ENCODE assay signal across 18 mouse cellular contexts in genomic region chr3:154172593-154172965, GRCm38 (mm10).
A peak's percentile ranks its signal among the peaks of the same experiment; 100 is the strongest.
DNase-seq lines count a peak whose midpoint lies in the region; ATAC-seq lines count a peak whose summit lies in the region.
"Had no signal": no experiment of that assay in that cellular context is flagged by ENCODE, and none has a peak within 500 bp of the region (broad histone marks: within the 10 kb centered on the region; RNA-seq: fewer than 3 reads in every experiment).

No protein-coding gene starts in this region.

- no peaks in the 10 kb centered on the region for H3K27me3 ChIP-seq in forebrain, embryonic 10.5 days (ENCODE audit: poor library complexity, severe bottlenecking)
- no peaks in the 10 kb centered on the region for H3K27me3 ChIP-seq in forebrain, embryonic 11.5 days (ENCODE audit: control insufficient read depth, insufficient read depth, low read length)
- H3K27me3 ChIP-seq in neural tube, embryonic 14.5 days (ENCODE audit: control insufficient read depth, insufficient read depth, low read length) = no peaks in the 10 kb centered on the region
- H3K27me3 ChIP-seq in neural tube, embryonic 15.5 days (replicated peaks) = no peaks in the 10 kb centered on the region
- 0 out of 2 replicates have a peak, but pooled peaks cover 3% of the 10 kb centered on the region for H3K27me3 ChIP-seq in midbrain, embryonic 12.5 days
- H3K27me3 ChIP-seq: heart, embryonic 12.5 days had no signal

- H3K4me3 ChIP-seq in forebrain, embryonic 10.5 days = no peak overlapping the region
- no peak overlapping the region for H3K4me3 ChIP-seq in forebrain, embryonic 11.5 days (ENCODE audit: low read depth, low read length)
- H3K4me3 ChIP-seq in neural tube, embryonic 14.5 days (ENCODE audit: low read depth, low read length) = no peak overlapping the region
- H3K4me3 ChIP-seq in neural tube, embryonic 15.5 days (replicated peaks) = no peak overlapping the region
- no peak overlapping the region for H3K4me3 ChIP-seq in midbrain, embryonic 12.5 days
- H3K4me3 ChIP-seq: heart, embryonic 12.5 days had no signal

- peak; percentile 5 for DNase-seq in forebrain, embryonic 10.5 days (ENCODE audit: extremely low spot score, low spot score)
- no peak for DNase-seq in forebrain, embryonic 11.5 days (ENCODE audit: low spot score)
- DNase-seq in adrenal gland, adult (ENCODE audit: inconsistent age in 2 of 2, low spot score in 1 of 2) = no peak
- DNase-seq in right cerebral cortex, postnatal 25 days = no peak
- DNase-seq: adrenal gland, postnatal 10 days; cerebellum, adult 11 months; embryo, embryonic 11 days; heart, postnatal 14 days; kidney, postnatal 36 days; lung, adult 2 months; lung, postnatal 4 days had no signal

- H3K9ac ChIP-seq in forebrain, embryonic 11.5 days (ENCODE audit: low read length) = no peak overlapping the region
- no peak overlapping the region for H3K9ac ChIP-seq in neural tube, embryonic 14.5 days (replicated peaks; ENCODE audit: low read depth, low read length)
- no peak overlapping the region for H3K9ac ChIP-seq in neural tube, embryonic 15.5 days (replicated peaks)
- no peak overlapping the region for H3K9ac ChIP-seq in midbrain, embryonic 12.5 days (replicated peaks)
- H3K9ac ChIP-seq: heart, embryonic 12.5 days had no signal

- 87% methylated on average over 5 of the region's 5 CpGs for WGBS in forebrain, embryonic 10.5 days
- 83% methylated on average over 5 of the region's 5 CpGs for whole genome bisulfite sequencing in forebrain, embryonic 11.5 days
- 75% methylated on average over 5 of the region's 5 CpGs for WGBS in neural tube, embryonic 14.5 days
- 79% methylated on average over 5 of the region's 5 CpGs for WGBS in neural tube, embryonic 15.5 days
- 82% methylated on average over 5 of the region's 5 CpGs for WGBS in midbrain, embryonic 12.5 days

- peaks cover 29% of the 10 kb centered on the region for H3K4me1 ChIP-seq in forebrain, embryonic 10.5 days
- peaks cover 7% of the 10 kb centered on the region for H3K4me1 ChIP-seq in forebrain, embryonic 11.5 days (replicated peaks; ENCODE audit: control insufficient read depth, insufficient read depth, low read length)
- no peaks in the 10 kb centered on the region for H3K4me1 ChIP-seq in neural tube, embryonic 14.5 days (ENCODE audit: control insufficient read depth, insufficient read depth, low read length)
- no peaks in the 10 kb centered on the region for H3K4me1 ChIP-seq in neural tube, embryonic 15.5 days
- peaks cover 22% of the 10 kb centered on the region for H3K4me1 ChIP-seq in midbrain, embryonic 12.5 days

- ATAC-seq in forebrain, embryonic 11.5 days (replicated peaks; ENCODE audit: low FRiP score) = no peak
- ATAC-seq in neural tube, embryonic 14.5 days (ENCODE audit: low read depth) = peak; percentile 31; the same call in 1 of the 2 replicates
- no peak for ATAC-seq in neural tube, embryonic 15.5 days (ENCODE audit: low FRiP score)
- ATAC-seq in midbrain, embryonic 12.5 days (ENCODE audit: low FRiP score, low read depth) = 0 out of 2 replicates have a peak, but pooled peaks have one; percentile 18
- no peak for ATAC-seq in erythroblast, adult 5-6 weeks (replicated peaks; ENCODE audit: low FRiP score, poor library complexity, severe bottlenecking)

- H3K4me2 ChIP-seq in forebrain, embryonic 11.5 days (ENCODE audit: low read depth, low read length, severe bottlenecking) = no peak overlapping the region
- no peak overlapping the region for H3K4me2 ChIP-seq in neural tube, embryonic 14.5 days (ENCODE audit: low read depth, low read length)
- H3K4me2 ChIP-seq in neural tube, embryonic 15.5 days = no peak overlapping the region
- no peak overlapping the region for H3K4me2 ChIP-seq in midbrain, embryonic 12.5 days (replicated peaks)
- H3K4me2 ChIP-seq: heart, embryonic 12.5 days; liver, embryonic 11.5 days had no signal

- no peaks in the 10 kb centered on the region for H3K9me3 ChIP-seq in forebrain, embryonic 10.5 days
- no peaks in the 10 kb centered on the region for H3K9me3 ChIP-seq in forebrain, embryonic 11.5 days (ENCODE audit: control insufficient read depth, low read length)
- no peaks in the 10 kb centered on the region for H3K9me3 ChIP-seq in neural tube, embryonic 14.5 days (ENCODE audit: control insufficient read depth, low read length)
- no peaks in the 10 kb centered on the region for H3K9me3 ChIP-seq in neural tube, embryonic 15.5 days (replicated peaks)
- H3K9me3 ChIP-seq in midbrain, embryonic 12.5 days = no peaks in the 10 kb centered on the region
- H3K9me3 ChIP-seq: heart, embryonic 12.5 days had no signal

- no peak overlapping the region for H3K27ac ChIP-seq in forebrain, embryonic 10.5 days
- H3K27ac ChIP-seq in forebrain, embryonic 11.5 days (ENCODE audit: low read depth, low read length) = no peak overlapping the region
- H3K27ac ChIP-seq in neural tube, embryonic 14.5 days (ENCODE audit: low read depth, low read length) = no peak overlapping the region
- H3K27ac ChIP-seq in neural tube, embryonic 15.5 days (replicated peaks) = no peak overlapping the region
- H3K27ac ChIP-seq in midbrain, embryonic 12.5 days (replicated peaks) = no peak overlapping the region
- H3K27ac ChIP-seq: stomach, postnatal 0 days had no signal

- no peaks in the 10 kb centered on the region for H3K36me3 ChIP-seq in forebrain, embryonic 10.5 days (replicated peaks)
- H3K36me3 ChIP-seq in forebrain, embryonic 11.5 days (ENCODE audit: control insufficient read depth, insufficient read depth, low read length) = no peaks in the 10 kb centered on the region
- no peaks in the 10 kb centered on the region for H3K36me3 ChIP-seq in neural tube, embryonic 14.5 days (ENCODE audit: control insufficient read depth, insufficient read depth, low read length)
- no peaks in the 10 kb centered on the region for H3K36me3 ChIP-seq in neural tube, embryonic 15.5 days
- no peaks in the 10 kb centered on the region for H3K36me3 ChIP-seq in midbrain, embryonic 12.5 days
- H3K36me3 ChIP-seq: heart, embryonic 12.5 days had no signal

Comparison
In these comparisons a context has a peak if more than half of its experiments do, and no peak if none do; other contexts are left out.
1. ATAC-seq: peak in neural tube, embryonic 14.5 days (single experiment) and midbrain, embryonic 12.5 days (single experiment); none in forebrain, embryonic 11.5 days (single experiment), neural tube, embryonic 15.5 days (single experiment) and erythroblast, adult 5-6 weeks (single experiment).